Comparison of ENCODE assay signal across 9 mouse cellular contexts in the genomic region with DNA sequence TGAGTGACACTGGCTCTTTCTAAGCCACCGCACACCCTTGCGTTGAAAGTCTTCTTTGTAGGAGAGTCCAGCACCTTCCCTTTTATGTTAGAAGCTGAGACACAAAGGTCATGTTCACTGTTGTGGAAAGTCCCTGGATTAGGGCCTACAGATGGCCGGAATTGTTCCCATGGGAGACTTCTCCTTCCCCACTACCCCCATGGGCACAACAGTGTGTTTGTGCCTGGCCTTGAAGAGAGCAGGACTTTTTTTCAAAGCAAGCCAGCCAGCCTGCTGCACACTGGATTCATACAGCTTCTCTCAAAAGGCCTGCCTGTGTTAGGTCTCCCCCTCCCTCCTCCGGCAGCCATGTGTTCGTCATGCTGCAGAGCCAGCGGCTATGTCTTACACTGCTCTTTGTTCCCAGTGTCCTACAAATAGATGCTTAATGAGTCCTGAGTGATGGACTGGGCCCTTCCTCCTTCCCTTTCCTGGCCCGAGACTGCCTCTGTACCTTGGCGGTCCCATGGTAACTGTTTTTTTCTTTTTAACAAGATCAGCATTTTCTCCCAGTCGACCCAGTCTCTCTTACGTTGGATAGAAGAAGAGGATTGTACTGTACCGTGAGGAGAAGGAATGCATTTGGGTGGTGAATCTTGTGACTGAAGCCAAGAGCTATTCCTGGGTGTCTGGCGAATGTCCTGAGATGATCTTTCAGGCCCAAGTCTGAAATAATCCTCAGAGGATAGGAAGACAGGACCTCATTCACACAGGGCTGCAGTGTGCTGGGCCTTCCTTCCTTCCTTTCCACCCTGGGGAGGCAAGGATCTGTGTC. TPM values are rescaled to one million over a fixed set of nuclear protein-coding genes. Genes with fewer than 3 reads are reported as not detected.
DNase-seq lines count a peak whose midpoint lies in the region; ATAC-seq and TF ChIP-seq lines count a peak whose summit lies in the region.
"Had no signal": no experiment of that assay in that cellular context is flagged by ENCODE, and none has a peak within 500 bp of the region (broad histone marks: within the 10 kb centered on the region; RNA-seq: fewer than 3 reads in every experiment).

No protein-coding gene starts in this region.

- no peak overlapping the region for H3K4me2 ChIP-seq in intestine, embryonic 14.5 days (ENCODE audit: low read length)
- H3K4me2 ChIP-seq in intestine, postnatal 0 days (replicated peaks; ENCODE audit: low read depth) = no peak overlapping the region
- peak overlapping the region; percentile 42 for H3K4me2 ChIP-seq in forebrain, embryonic 13.5 days
- H3K4me2 ChIP-seq in stomach, embryonic 15.5 days = no peak overlapping the region

- intact Hi-C loops in heart, postnatal 25 days (cut with DNase I) = no loop called here

- no peak overlapping the region for H3K4me3 ChIP-seq in intestine, embryonic 14.5 days (ENCODE audit: low read depth, low read length)
- no peak overlapping the region for H3K4me3 ChIP-seq in intestine, postnatal 0 days (ENCODE audit: low read depth, low read length)
- peak overlapping the region; percentile 12; the same call in 1 of the 2 replicates for H3K4me3 ChIP-seq in forebrain, embryonic 13.5 days
- no peak overlapping the region; the same call in 1 of the 2 replicates for H3K4me3 ChIP-seq in layer of hippocampus, adult 2 months
- no peak overlapping the region for H3K4me3 ChIP-seq in stomach, embryonic 15.5 days (replicated peaks)

- no peak for DNase-seq in intestine, embryonic 14.5 days (ENCODE audit: low spot score)
- DNase-seq in heart, postnatal 25 days (ENCODE audit: low spot score) = peak; percentile 33
- peak; percentile 47 to 75 for DNase-seq in layer of hippocampus, adult 2 months (ENCODE audit: low spot score in 2 of 2)
- peak; percentile 79 for DNase-seq in mesoderm, embryonic 11.5 days (ENCODE audit: low read depth, low spot score)
- no peak for DNase-seq in spleen, postnatal 36 days (ENCODE audit: low spot score in 2 of 2)

- no peaks in the 10 kb centered on the region for H3K27me3 ChIP-seq in intestine, embryonic 14.5 days (replicated peaks; ENCODE audit: control insufficient read depth, insufficient read depth, low read length)
- no peaks in the 10 kb centered on the region for H3K27me3 ChIP-seq in intestine, postnatal 0 days (replicated peaks; ENCODE audit: control insufficient read depth, insufficient read depth, low read length)
- H3K27me3 ChIP-seq in forebrain, embryonic 13.5 days = no peaks in the 10 kb centered on the region
- no peaks in the 10 kb centered on the region for H3K27me3 ChIP-seq in stomach, embryonic 15.5 days (replicated peaks)
- H3K27me3 ChIP-seq: CH12.LX had no signal

- peak overlapping the region; percentile 29; the same call in 1 of the 2 replicates for H3K27ac ChIP-seq in intestine, embryonic 14.5 days (ENCODE audit: low read depth)
- no peak overlapping the region for H3K27ac ChIP-seq in intestine, postnatal 0 days (ENCODE audit: low read depth, low read length)
- peak overlapping the region; percentile 85 for H3K27ac ChIP-seq in forebrain, embryonic 13.5 days
- peak overlapping the region; percentile 84 for H3K27ac ChIP-seq in layer of hippocampus, adult 2 months
- no peak overlapping the region for H3K27ac ChIP-seq in stomach, embryonic 15.5 days

- no peaks in the 10 kb centered on the region for H3K9me3 ChIP-seq in intestine, embryonic 14.5 days (ENCODE audit: control insufficient read depth, low read length)
- no peaks in the 10 kb centered on the region for H3K9me3 ChIP-seq in intestine, postnatal 0 days (ENCODE audit: control insufficient read depth)
- H3K9me3 ChIP-seq in forebrain, embryonic 13.5 days (replicated peaks) = no peaks in the 10 kb centered on the region
- H3K9me3 ChIP-seq in stomach, embryonic 15.5 days = no peaks in the 10 kb centered on the region

- ATAC-seq in intestine, embryonic 14.5 days (replicated peaks; ENCODE audit: low FRiP score, low TSS enrichment, low read depth) = peak; percentile 73
- no peak for ATAC-seq in intestine, postnatal 0 days
- ATAC-seq in forebrain, embryonic 13.5 days = peak; percentile 94
- peak; percentile 50; the same call in 1 of the 2 replicates for ATAC-seq in stomach, embryonic 15.5 days (ENCODE audit: insufficient read depth, low FRiP score, low read depth)

- TF ChIP-seq CTCF in intestine, postnatal 0 days (IDR thresholded peaks at IDR 0.05; ENCODE audit: low read depth) = no peak
- TF ChIP-seq CTCF in layer of hippocampus, adult 2 months (conservative IDR thresholded peaks at IDR 0.05) = no peak

- H3K9ac ChIP-seq in intestine, embryonic 14.5 days (ENCODE audit: low read length) = no peak overlapping the region
- no peak overlapping the region for H3K9ac ChIP-seq in intestine, postnatal 0 days (ENCODE audit: low read depth, low read length)
- H3K9ac ChIP-seq in forebrain, embryonic 13.5 days = peak overlapping the region; percentile 51
- H3K9ac ChIP-seq in stomach, embryonic 15.5 days = no peak overlapping the region

- H3K4me1 ChIP-seq in intestine, embryonic 14.5 days (replicated peaks; ENCODE audit: control insufficient read depth, insufficient read depth, low read length) = peaks cover 25% of the 10 kb centered on the region
- H3K4me1 ChIP-seq in intestine, postnatal 0 days (replicated peaks; ENCODE audit: control insufficient read depth, insufficient read depth, low read length) = 0 out of 2 replicates have a peak, but pooled peaks cover 4% of the 10 kb centered on the region
- peaks cover 55% of the 10 kb centered on the region for H3K4me1 ChIP-seq in forebrain, embryonic 13.5 days
- H3K4me1 ChIP-seq in stomach, embryonic 15.5 days = peaks cover 16% of the 10 kb centered on the region; the same call in 1 of the 2 replicates

- WGBS in intestine, embryonic 14.5 days = 67% methylated on average over 12 of the region's 12 CpGs
- WGBS in intestine, postnatal 0 days = 73% methylated on average over 12 of the region's 12 CpGs
- WGBS in forebrain, embryonic 13.5 days = 20% methylated on average over 12 of the region's 12 CpGs
- 63% methylated on average over 12 of the region's 12 CpGs for WGBS in stomach, embryonic 15.5 days

- H3K36me3 ChIP-seq in intestine, embryonic 14.5 days (ENCODE audit: control insufficient read depth, insufficient read depth, low read length) = peaks cover 76% of the 10 kb centered on the region
- peaks cover 55% of the 10 kb centered on the region for H3K36me3 ChIP-seq in intestine, postnatal 0 days (ENCODE audit: control insufficient read depth, insufficient read depth)
- H3K36me3 ChIP-seq in forebrain, embryonic 13.5 days (ENCODE audit: poor library complexity, severe bottlenecking) = peaks cover 43% of the 10 kb centered on the region
- peaks cover 17% of the 10 kb centered on the region for H3K36me3 ChIP-seq in stomach, embryonic 15.5 days

RNA-seq across cellular contexts. Expression of a gene that starts 7.9 kb away (rescaled TPM):
- 6.4 and 6.5 TPM in 2 replicates for polyA plus RNA-seq in intestine, embryonic 14.5 days (2014; fragmentation: Nextera tagmentation; extraction: Ambion mirVana)
- 11.1 and 11.3 TPM in 2 replicates for polyA plus RNA-seq in intestine, postnatal 0 days (2015; fragmentation: Nextera tagmentation; extraction: Ambion mirVana)
- 5.3 and 5.6 TPM in 2 replicates for polyA plus RNA-seq in forebrain, embryonic 13.5 days (2015; fragmentation: Nextera tagmentation; extraction: Ambion mirVana)
- total RNA-seq in heart, postnatal 25 days (2021) = 100 to 1,000 TPM; 390 to 430 TPM
- 10 to 100 TPM; 31.4 to 34.8 TPM for total RNA-seq in layer of hippocampus, adult 2 months (2021)
- polyA plus RNA-seq in stomach, embryonic 15.5 days (2015; fragmentation: Nextera tagmentation; extraction: Ambion mirVana) = 5.3 and 6.0 TPM in 2 replicates

Comparison
In these comparisons a context has a peak if more than half of its experiments do, and no peak if none do; other contexts are left out.
1. H3K27ac ChIP-seq: peak in intestine, embryonic 14.5 days (single experiment), forebrain, embryonic 13.5 days (single experiment) and layer of hippocampus, adult 2 months (single experiment); none in intestine, postnatal 0 days (single experiment) and stomach, embryonic 15.5 days (single experiment).
2. DNase-seq: peak in heart, postnatal 25 days (single experiment), layer of hippocampus, adult 2 months (2 of 2) and mesoderm, embryonic 11.5 days (single experiment); none in intestine, embryonic 14.5 days (single experiment) and spleen, postnatal 36 days (0 of 2).